Mouse (Mus musculus) thymus, adult 2 months (tissue): ENCODE measurements around the gene Gm7534.

Experiments
- CTCF ChIP-seq: fragments of 200-500 bp; IDR thresholded peaks from 2 replicates; pipeline ENCODE4 v1.5.1; 2012; ENCODE audit warnings: mild to moderate bottlenecking, control low read depth, low read length, moderate library complexity, borderline replicate concordance; ENCODE audit not compliant: control insufficient read depth, poor library complexity, insufficient read depth; ENCODE audit errors: extremely low read depth
- POLR2A ChIP-seq: fragments of 200-500 bp; IDR thresholded peaks from 2 replicates; pipeline ENCODE4 v1.6.1; 2012; ENCODE audit warnings: mild to moderate bottlenecking, low read length, control low read depth, moderate library complexity; ENCODE audit not compliant: control insufficient read depth, poor library complexity, insufficient read depth; ENCODE audit errors: extremely low read depth

GRCm38 (mm10) chr4:134230431-134230830 lies 27.6 kb upstream of the Gm7534 start:
- TF ChIP-seq CTCF (no peak), POLR2A (no peak)
